Mouse (Mus musculus): ENCODE data around the gene Crtc1. TPM values are rescaled to one million over a fixed set of nuclear protein-coding genes. Genes with fewer than 3 reads are reported as not detected.

The Crtc1 gene
- polyA plus RNA-seq, 1 experiment from 2014 or later = 51.7 TPM

- 3% methylated on average over 21 of the region's 21 CpGs for WGBS
- peaks cover 8% of the 10 kb centered on the region; the same call in 1 of the 2 replicates for H3K4me1 ChIP-seq (ENCODE audit: control insufficient read depth, insufficient read depth, low read length)
These were observed 38.0 kb upstream of the Crtc1 start for GRCm38 (mm10) chr8:70477269-70477982.

DNA sequence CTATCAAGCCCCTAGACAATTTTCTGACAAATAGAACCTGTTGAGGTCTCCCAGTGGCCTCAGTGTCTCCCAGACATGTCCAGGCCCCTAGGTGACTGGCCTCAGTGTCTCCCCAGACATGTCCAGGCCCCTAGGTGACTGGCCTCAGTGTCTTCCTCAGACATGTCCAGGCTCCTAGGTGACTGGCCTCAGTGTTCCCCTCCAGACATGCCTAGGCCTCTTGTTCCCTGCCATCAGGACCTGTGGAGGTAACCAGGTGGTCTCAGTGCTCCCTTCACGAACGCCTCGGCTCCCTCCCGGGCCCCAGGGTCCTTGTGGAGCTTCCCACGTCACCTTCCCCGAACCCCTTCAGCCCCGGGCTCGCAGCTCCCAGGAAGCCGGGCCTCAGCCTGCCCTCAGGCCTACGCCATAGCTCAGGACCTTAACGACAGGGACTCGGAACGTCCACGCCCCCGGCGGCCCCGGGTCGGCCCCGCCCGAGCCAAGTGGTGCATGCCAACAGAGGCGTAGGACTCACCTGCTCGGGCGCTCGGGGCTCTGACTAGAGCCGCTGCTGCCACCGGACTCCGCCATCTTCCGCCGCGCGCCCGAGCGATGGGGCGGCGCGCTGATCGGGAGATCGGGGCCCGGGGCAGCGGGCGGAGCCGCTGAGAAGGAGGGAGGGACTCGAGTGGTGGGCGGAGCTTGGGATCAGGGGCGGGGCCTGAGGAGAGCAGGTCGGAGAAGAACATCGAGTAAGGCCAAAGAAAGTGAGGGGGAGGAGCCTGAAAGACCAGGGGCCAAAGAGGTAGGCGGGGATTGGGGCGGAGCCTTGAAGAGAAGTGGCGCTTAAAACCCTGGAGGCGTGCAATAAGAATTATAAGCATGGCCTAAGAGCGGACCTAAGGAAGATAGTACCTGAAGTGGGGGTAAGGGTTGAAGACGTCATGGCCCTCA is 37.2 kb upstream of the Crtc1 start, which contains the start of gene Klhl26:
Gene Klhl26, minus strand, starts transcription at position 636 of the 936 bp plus-strand sequence.
- Histone ChIP-seq H3K36me3 (ENCODE audit: control insufficient read depth, insufficient read depth, low read length) (no peaks in the 10 kb centered on the region), H3K4me2 (ENCODE audit: low read length) (peak within 1 kb of the TSS; percentile 74), H3K27ac (replicated peaks; ENCODE audit: low read depth, low read length) (0 out of 2 replicates have a peak within 1 kb of the TSS, but pooled peaks have one; percentile 34), H3K4me3 (replicated peaks; ENCODE audit: low read depth, low read length) (peak within 1 kb of the TSS; percentile 53), H3K9ac (replicated peaks; ENCODE audit: low read length) (peak within 1 kb of the TSS; percentile 73), H3K4me1 (ENCODE audit: control insufficient read depth, insufficient read depth, low read length) (peaks cover 8% of the 10 kb centered on the region; the same call in 1 of the 2 replicates), H3K27me3 (ENCODE audit: control insufficient read depth, insufficient read depth, low read length) (peaks cover 15% of the 10 kb centered on the region), H3K9me3 (ENCODE audit: control insufficient read depth, low read length) (no peaks in the 10 kb centered on the region)
- ATAC-seq (ENCODE audit: low FRiP score, low TSS enrichment) = peak; percentile 88
- peak; percentile 92 for DNase-seq
- under 1% methylated on average over 53 of the region's 53 CpGs for WGBS

More at GRCm38 (mm10) chr8:70477269-70477982, 38.0 kb upstream of the Crtc1 start:
- ATAC-seq (ENCODE audit: low FRiP score, low TSS enrichment) (peak; percentile 26; the same call in 1 of the 2 replicates), DNase-seq (no peak)
- no peak overlapping the region for H3K27ac ChIP-seq (replicated peaks; ENCODE audit: low read depth, low read length)
- H3K4me2 ChIP-seq (ENCODE audit: low read length) = peak overlapping the region; percentile 74
- no peak overlapping the region; the same call in 1 of the 2 replicates for H3K9ac ChIP-seq (replicated peaks; ENCODE audit: low read length)
- peaks cover 15% of the 10 kb centered on the region for H3K27me3 ChIP-seq (ENCODE audit: control insufficient read depth, insufficient read depth, low read length)
- H3K4me3 ChIP-seq (replicated peaks; ENCODE audit: low read depth, low read length) = peak overlapping the region; percentile 53
- no peaks in the 10 kb centered on the region for H3K36me3 ChIP-seq (ENCODE audit: control insufficient read depth, insufficient read depth, low read length)
- H3K9me3 ChIP-seq (ENCODE audit: control insufficient read depth, low read length) = no peaks in the 10 kb centered on the region

DNA sequence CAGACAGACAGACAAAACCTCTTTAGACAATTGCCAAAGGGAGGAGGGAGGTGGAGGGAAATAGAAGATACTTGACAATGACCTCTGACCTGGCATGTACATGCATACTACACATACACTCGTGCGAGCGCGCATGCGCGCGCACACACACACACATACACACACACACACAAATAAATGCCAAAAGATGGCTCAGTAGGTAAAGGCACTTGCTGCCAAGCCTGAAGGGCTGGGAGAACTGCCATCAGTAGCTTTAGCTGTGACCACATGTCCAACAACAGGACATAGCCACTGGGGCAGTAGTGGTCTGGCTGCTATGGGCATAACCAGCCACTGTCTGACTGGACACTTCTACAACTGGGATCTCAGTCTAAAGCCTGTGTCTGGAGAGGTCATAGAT is 32.5 kb upstream of the Crtc1 start:
- DNase-seq (no peak), ATAC-seq (ENCODE audit: low FRiP score, low TSS enrichment) (no peak)
- 94% methylated on average over 7 of the region's 7 CpGs for WGBS
- Histone ChIP-seq H3K27me3 (ENCODE audit: control insufficient read depth, insufficient read depth, low read length) (no peaks in the 10 kb centered on the region), H3K4me1 (ENCODE audit: control insufficient read depth, insufficient read depth, low read length) (0 out of 2 replicates have a peak, but pooled peaks cover 2% of the 10 kb centered on the region), H3K9ac (replicated peaks; ENCODE audit: low read length) (no peak overlapping the region), H3K27ac (replicated peaks; ENCODE audit: low read depth, low read length) (no peak overlapping the region), H3K4me2 (ENCODE audit: low read length) (no peak overlapping the region), H3K9me3 (ENCODE audit: control insufficient read depth, low read length) (no peaks in the 10 kb centered on the region), H3K4me3 (replicated peaks; ENCODE audit: low read depth, low read length) (no peak overlapping the region), H3K36me3 (ENCODE audit: control insufficient read depth, insufficient read depth, low read length) (no peaks in the 10 kb centered on the region)

DNA sequence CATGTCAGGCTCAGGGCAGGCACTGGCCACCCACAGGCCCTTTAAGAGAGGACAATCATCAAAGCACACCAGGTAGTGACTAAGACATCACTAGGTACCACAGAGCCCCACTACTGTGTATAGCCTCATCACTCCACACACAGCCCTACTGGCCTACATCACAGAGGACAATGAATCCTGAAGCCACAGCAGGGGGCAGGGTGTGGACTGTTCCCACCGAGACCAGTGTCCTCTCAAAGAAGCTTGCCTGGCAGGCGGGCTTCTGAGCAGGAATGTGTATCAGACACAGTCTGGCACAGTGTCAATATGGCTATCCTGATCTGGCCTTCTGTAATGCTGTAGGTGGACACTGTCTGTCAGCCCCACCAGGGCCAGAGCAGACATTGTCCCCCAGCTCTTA is 30.6 kb upstream of the Crtc1 start:
- Histone ChIP-seq H3K36me3 (ENCODE audit: control insufficient read depth, insufficient read depth, low read length) (peaks cover 4% of the 10 kb centered on the region; the same call in 1 of the 2 replicates), H3K27me3 (ENCODE audit: control insufficient read depth, insufficient read depth, low read length) (no peaks in the 10 kb centered on the region), H3K9ac (replicated peaks; ENCODE audit: low read length) (no peak overlapping the region), H3K4me3 (replicated peaks; ENCODE audit: low read depth, low read length) (no peak overlapping the region), H3K27ac (replicated peaks; ENCODE audit: low read depth, low read length) (no peak overlapping the region), H3K4me2 (ENCODE audit: low read length) (no peak overlapping the region), H3K4me1 (ENCODE audit: control insufficient read depth, insufficient read depth, low read length) (no peaks in the 10 kb centered on the region), H3K9me3 (ENCODE audit: control insufficient read depth, low read length) (no peaks in the 10 kb centered on the region)
- DNase-seq = no peak
- ATAC-seq (ENCODE audit: low FRiP score, low TSS enrichment) = no peak
- WGBS = 62% methylated on average over 2 of the region's 2 CpGs

DNA sequence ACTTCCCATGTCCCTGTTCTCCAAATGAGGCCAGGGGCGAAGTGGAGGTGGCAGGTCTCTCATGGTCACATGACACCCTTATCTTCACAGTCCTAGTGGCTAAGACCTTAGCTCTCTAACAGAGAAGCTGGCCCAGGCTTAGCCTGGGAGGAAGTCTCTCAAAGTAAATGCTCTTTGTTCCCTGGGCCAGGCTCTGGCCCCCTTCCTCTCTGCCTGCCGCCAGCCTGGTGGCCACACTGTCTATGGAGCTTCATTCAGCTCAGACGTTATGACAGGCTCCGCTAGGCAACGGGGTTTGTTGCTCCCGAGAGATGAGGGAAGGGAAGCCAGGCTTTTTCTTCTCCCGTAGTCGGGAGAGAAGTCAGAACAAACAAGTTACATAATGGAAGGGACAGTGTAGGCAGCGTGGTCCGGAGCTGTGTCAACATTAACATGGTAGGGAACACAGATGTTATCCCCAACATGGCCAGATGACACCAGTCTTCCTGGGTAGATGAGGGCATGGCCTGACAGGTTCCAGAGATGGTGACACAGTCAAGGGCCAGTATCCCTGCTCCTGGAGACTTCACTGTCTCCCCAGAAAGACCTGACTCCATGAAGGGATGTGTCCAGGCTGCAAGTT is 30.0 kb upstream of the Crtc1 start:
- WGBS = 48% methylated on average over 10 of the region's 10 CpGs
- Histone ChIP-seq H3K9ac (replicated peaks; ENCODE audit: low read length) (no peak overlapping the region), H3K36me3 (ENCODE audit: control insufficient read depth, insufficient read depth, low read length) (peaks cover 4% of the 10 kb centered on the region; the same call in 1 of the 2 replicates), H3K9me3 (ENCODE audit: control insufficient read depth, low read length) (no peaks in the 10 kb centered on the region), H3K27ac (replicated peaks; ENCODE audit: low read depth, low read length) (no peak overlapping the region), H3K4me3 (replicated peaks; ENCODE audit: low read depth, low read length) (no peak overlapping the region), H3K4me2 (ENCODE audit: low read length) (no peak overlapping the region), H3K4me1 (ENCODE audit: control insufficient read depth, insufficient read depth, low read length) (no peaks in the 10 kb centered on the region), H3K27me3 (ENCODE audit: control insufficient read depth, insufficient read depth, low read length) (no peaks in the 10 kb centered on the region)
- DNase-seq (peak; percentile 16), ATAC-seq (ENCODE audit: low FRiP score, low TSS enrichment) (no peak)

DNA sequence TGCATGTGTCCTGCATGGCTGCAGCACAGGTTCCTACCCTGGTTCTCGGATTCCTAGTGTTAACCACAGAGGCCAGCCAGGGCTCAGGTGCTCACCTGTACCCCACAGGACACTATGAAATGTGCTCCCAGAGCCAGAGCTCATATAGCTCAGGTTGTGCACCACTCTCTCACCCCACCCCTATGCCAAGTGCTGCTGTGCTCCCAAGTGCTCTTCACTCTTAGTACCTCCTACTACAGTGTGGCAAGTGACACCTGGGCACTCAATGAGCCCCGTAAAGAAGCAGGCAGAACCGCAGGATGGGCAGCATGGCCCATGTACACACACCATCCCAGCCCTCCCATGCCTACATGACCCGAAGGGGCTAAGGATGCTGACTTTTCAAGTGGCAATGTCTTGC is 29.4 kb upstream of the Crtc1 start:
- Histone ChIP-seq H3K9me3 (ENCODE audit: control insufficient read depth, low read length) (no peaks in the 10 kb centered on the region), H3K27me3 (ENCODE audit: control insufficient read depth, insufficient read depth, low read length) (no peaks in the 10 kb centered on the region), H3K4me3 (replicated peaks; ENCODE audit: low read depth, low read length) (no peak overlapping the region), H3K4me1 (ENCODE audit: control insufficient read depth, insufficient read depth, low read length) (no peaks in the 10 kb centered on the region), H3K36me3 (ENCODE audit: control insufficient read depth, insufficient read depth, low read length) (peaks cover 4% of the 10 kb centered on the region; the same call in 1 of the 2 replicates), H3K9ac (replicated peaks; ENCODE audit: low read length) (no peak overlapping the region), H3K4me2 (ENCODE audit: low read length) (no peak overlapping the region), H3K27ac (replicated peaks; ENCODE audit: low read depth, low read length) (no peak overlapping the region)
- over 99% methylated on average over 4 of the region's 4 CpGs for WGBS
- DNase-seq (no peak), ATAC-seq (ENCODE audit: low FRiP score, low TSS enrichment) (no peak)

- WGBS = 79% methylated on average over 1 of the region's 1 CpGs
- Histone ChIP-seq H3K9me3 (ENCODE audit: control insufficient read depth, low read length) (no peaks in the 10 kb centered on the region), H3K27ac (replicated peaks; ENCODE audit: low read depth, low read length) (no peak overlapping the region), H3K4me2 (ENCODE audit: low read length) (no peak overlapping the region), H3K4me1 (ENCODE audit: control insufficient read depth, insufficient read depth, low read length) (no peaks in the 10 kb centered on the region), H3K27me3 (ENCODE audit: control insufficient read depth, insufficient read depth, low read length) (no peaks in the 10 kb centered on the region), H3K36me3 (ENCODE audit: control insufficient read depth, insufficient read depth, low read length) (peaks cover 4% of the 10 kb centered on the region; the same call in 1 of the 2 replicates), H3K9ac (replicated peaks; ENCODE audit: low read length) (no peak overlapping the region), H3K4me3 (replicated peaks; ENCODE audit: low read depth, low read length) (no peak overlapping the region)
- DNase-seq (no peak), ATAC-seq (ENCODE audit: low FRiP score, low TSS enrichment) (no peak)
These were observed 28.5 kb upstream of the Crtc1 start for GRCm38 (mm10) chr8:70467907-70468306.

DNA sequence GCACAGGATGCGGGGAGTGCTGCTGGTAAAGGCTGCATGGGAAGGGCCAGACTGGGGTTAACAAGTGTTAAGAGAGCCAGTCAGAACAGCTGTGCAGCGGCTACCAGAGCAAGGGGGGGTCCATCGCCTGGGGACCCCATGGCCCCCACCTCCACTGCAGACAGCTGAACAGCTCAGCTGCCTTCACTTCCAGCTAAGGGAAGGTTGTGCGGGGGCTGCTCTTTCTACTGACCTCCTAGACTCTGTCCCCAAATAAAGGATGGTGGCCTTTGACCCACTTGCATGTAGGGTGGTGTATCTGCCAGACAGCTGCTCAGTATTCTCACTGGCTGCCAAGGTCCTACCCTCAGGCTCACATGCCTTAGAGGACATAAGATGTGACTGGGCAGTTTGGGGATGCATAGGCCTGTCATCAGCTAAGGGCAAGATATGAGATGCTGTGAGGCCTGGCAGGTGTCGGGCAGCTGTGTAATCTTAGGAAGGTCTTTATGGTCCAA is 27.9 kb upstream of the Crtc1 start:
- H3K27me3 ChIP-seq (ENCODE audit: control insufficient read depth, insufficient read depth, low read length) = no peaks in the 10 kb centered on the region
- H3K4me2 ChIP-seq (ENCODE audit: low read length) = no peak overlapping the region
- H3K36me3 ChIP-seq (ENCODE audit: control insufficient read depth, insufficient read depth, low read length) = peaks cover 4% of the 10 kb centered on the region; the same call in 1 of the 2 replicates
- H3K4me1 ChIP-seq (ENCODE audit: control insufficient read depth, insufficient read depth, low read length) = no peaks in the 10 kb centered on the region
- H3K9me3 ChIP-seq (ENCODE audit: control insufficient read depth, low read length) = no peaks in the 10 kb centered on the region
- WGBS = 78% methylated on average over 5 of the region's 5 CpGs
- H3K27ac ChIP-seq (replicated peaks; ENCODE audit: low read depth, low read length) = no peak overlapping the region
- H3K4me3 ChIP-seq (replicated peaks; ENCODE audit: low read depth, low read length) = no peak overlapping the region
- H3K9ac ChIP-seq (replicated peaks; ENCODE audit: low read length) = no peak overlapping the region
- ATAC-seq (ENCODE audit: low FRiP score, low TSS enrichment) (no peak), DNase-seq (no peak)

All from midbrain, embryonic 14.5 days (tissue).